Mouse (Mus musculus) liver, embryonic 14.5 days (tissue): ENCODE measurements at regions not wholly inside any gene's neighbourhood (a gene's known extent, or its start where the extent isn't known, plus 50 kb on each side); places are given as distances from the start of the nearest gene placed in this dataset.

ENCODE experiments used
- CTCF ChIP-seq: IDR thresholded peaks from 2 replicates; pipeline ENCODE4 v1.5.1; 2016; ENCODE audit warnings: antibody characterized with exemption, low read depth, control low read depth
- EP300 ChIP-seq: IDR thresholded peaks from 2 replicates; pipeline ENCODE4 v1.6.1; 2016; ENCODE audit warnings: antibody characterized with exemption, low read depth

DNA sequence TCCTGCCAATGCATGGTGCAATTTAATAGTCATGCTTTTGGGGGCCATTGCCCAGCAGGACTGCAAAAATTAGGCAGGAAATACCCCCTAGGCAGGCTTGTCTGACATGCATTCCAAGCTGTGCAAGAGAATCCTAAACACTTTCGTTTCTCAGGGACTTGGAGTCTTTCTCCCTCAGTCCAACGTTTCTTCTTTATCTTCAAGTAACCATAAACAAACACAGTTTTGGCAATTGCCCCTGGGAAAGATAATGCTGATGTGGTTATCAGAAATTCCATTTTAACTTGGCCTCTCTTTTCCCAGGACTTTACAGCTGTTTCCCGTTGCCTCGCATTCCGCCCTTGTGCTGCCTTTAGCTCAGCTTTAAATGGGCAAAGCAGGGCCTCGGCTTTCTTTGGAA lies 180.2 kb upstream of the Gm10295 start:
- TF ChIP-seq EP300 = no peak
- TF ChIP-seq CTCF = no peak
